Mouse (Mus musculus): ENCODE measurements around the gene Olfr536.
"Not testable (repeated sequence)": the region's sequence is repeated elsewhere in the genome, so short reads cannot be mapped to it uniquely, and the experiment has no call there.

Gene Olfr536

GRCm38 (mm10) chr7:140507346-140508021 is at the start of gene Olfr536:
Gene Olfr536, minus strand, starts transcription at chr7:140507396.
- DNase-seq = peak; percentile 20 to 52

DNA sequence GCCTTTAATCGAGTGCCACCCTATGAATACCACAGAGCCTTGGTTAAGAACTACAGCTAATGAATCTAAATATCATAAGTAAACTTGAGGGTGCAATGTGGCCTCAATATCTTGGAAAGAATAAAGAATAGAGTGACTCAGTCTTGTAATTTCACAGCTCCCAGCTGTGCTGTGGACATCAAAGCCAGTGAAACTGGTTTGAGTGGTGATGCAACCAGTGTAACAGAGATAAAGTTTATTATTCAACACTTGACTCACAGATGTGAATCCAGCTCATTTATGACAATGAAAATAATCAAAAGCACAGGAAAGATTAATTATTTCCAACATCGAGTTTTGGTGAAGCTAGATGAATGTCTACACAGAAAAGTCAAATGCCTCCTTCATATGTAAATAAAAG is 32.5 kb upstream of the Olfr536 start:
- no peak for DNase-seq

GRCm38 (mm10) chr7:140494702-140495101 is 12.5 kb downstream of the Olfr536 start:
- DNase-seq = no peak

DNA sequence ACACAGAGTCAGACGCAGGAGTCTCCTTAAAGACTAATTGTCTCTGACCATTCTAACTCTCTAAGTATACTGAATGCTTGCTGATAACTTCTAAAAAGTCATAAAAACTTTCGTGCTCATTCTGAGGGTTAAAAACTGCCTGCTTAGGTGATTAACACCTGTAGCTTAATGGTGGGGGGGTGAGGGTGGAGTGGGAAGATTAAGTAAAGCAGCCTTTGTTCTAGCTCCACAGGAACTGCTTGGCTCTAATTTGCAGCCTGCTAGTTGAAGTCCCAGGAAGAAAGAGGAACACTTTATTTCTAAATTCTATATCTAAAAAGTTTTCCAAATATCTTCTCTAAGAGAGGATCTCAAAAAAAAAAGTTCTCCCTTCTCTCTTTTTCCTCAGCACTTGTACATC is 13.0 kb downstream of the Olfr536 start:
- DNase-seq = no peak

- DNase-seq = no peak
Observed at GRCm38 (mm10) chr7:140488981-140489380, 18.2 kb downstream of the Olfr536 start.

DNA sequence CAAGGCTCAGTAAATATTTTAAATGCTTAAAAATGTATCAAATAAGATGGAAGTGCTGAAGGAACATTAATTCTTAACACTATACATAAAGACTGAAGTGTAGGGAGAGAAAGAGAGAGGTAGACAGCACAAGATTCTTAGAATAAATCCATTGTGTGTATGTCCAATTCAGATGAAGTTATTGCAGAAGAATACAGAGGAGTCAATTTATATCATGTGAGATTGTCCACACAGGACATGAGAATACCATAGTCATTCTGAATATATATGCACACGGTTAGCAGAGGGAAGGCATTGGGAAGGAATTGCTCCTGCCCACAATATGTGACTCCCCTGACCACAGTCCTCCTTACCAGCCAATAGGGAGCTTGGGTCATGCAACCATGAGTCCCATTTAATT is 23.3 kb downstream of the Olfr536 start, which contains the start of gene Olfr535:
Olfr535 (plus strand) TSS at position 301 of the 400 bp plus-strand sequence.
- DNase-seq = no peak

- no peak for DNase-seq
Observed at GRCm38 (mm10) chr7:140478733-140479132, 28.5 kb downstream of the Olfr536 start.

DNA sequence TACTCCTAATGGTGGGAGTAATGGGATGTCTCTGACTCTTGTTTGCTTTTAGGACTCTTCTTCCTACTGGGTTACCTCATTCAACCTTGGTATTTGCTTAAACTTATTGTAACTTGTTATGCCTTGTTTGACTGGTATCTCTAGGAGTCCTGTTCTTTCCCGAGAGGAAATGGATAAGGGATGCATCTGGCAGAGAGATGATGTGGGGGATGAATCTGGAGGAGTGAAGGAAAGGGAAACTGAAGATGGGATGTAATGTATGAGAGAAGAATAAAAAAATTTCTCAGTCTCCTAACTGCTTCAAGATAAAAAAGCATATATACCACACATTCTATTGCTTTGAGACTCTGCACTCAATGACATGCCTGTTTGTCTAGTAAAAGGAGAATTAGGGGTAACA is 29.3 kb downstream of the Olfr536 start:
- no peak for DNase-seq

DNA sequence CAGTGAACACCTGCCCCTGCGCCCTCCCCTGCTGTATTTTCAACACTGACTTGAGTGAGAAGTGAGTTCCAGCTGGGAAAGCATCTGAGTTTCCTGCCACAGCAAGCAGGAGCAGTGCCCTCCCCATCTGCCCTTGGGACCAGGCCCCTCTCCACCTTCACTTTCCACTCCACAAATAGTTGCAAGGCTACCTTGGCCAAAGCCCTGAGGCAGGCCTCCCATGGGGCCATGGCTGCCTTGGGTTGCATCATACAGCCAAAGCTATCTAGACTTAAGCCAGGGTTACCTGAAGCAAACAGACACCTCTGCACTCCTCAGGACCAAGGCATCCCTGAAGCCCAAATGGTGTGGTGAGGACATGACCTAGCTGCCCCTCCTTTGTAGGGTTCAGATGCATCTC is 44.1 kb downstream of the Olfr536 start, which contains the start of gene Olfr533:
Olfr533 (plus strand) TSS at position 301 of the 400 bp plus-strand sequence.
- DNase-seq = not testable (repeated sequence)

Data from cerebellum, postnatal 14 days (tissue).